Mouse (Mus musculus) thymus, postnatal 36 days (tissue): Measurements from ENCODE around the gene Dok1.

ENCODE experiments used
- DNase-seq, 2 experiments: peaks; one replicate each; pipeline ENCODE4 v3.0.0; 2022; ENCODE audit warnings: mixed read lengths in 2 of 2

The Dok1 gene

GRCm38 (mm10) chr6:83013444-83013843 lies 19.8 kb downstream of the Dok1 start:
- DNase-seq = no peak

GRCm38 (mm10) chr6:83011756-83012155 lies 21.5 kb downstream of the Dok1 start:
- no peak for DNase-seq

GRCm38 (mm10) chr6:83011255-83011654 lies 22.0 kb downstream of the Dok1 start:
- DNase-seq = no peak

- no peak for DNase-seq
Observed at GRCm38 (mm10) chr6:83010010-83010409, 23.3 kb downstream of the Dok1 start.

GRCm38 (mm10) chr6:83008659-83009058 lies 24.6 kb downstream of the Dok1 start:
- no peak for DNase-seq

GRCm38 (mm10) chr6:83006114-83006513 lies 27.2 kb downstream of the Dok1 start:
- no peak for DNase-seq

- no peak for DNase-seq
Observed at GRCm38 (mm10) chr6:83005444-83006011, 27.7 kb downstream of the Dok1 start.

- DNase-seq = no peak
Observed at GRCm38 (mm10) chr6:83004872-83005271, 28.4 kb downstream of the Dok1 start.

GRCm38 (mm10) chr6:83004309-83004708 lies 29.0 kb downstream of the Dok1 start:
- no peak for DNase-seq

- DNase-seq = no peak
Observed at GRCm38 (mm10) chr6:83003850-83004249, 29.4 kb downstream of the Dok1 start.

GRCm38 (mm10) chr6:83003082-83003481 lies 30.2 kb downstream of the Dok1 start:
- DNase-seq = no peak

- DNase-seq = no peak
Observed at GRCm38 (mm10) chr6:82999986-83000385, 33.3 kb downstream of the Dok1 start.

GRCm38 (mm10) chr6:82998326-82998725 lies 34.9 kb downstream of the Dok1 start:
- DNase-seq = no peak

GRCm38 (mm10) chr6:82997511-82998102 lies 35.7 kb downstream of the Dok1 start:
- no peak for DNase-seq

GRCm38 (mm10) chr6:82996740-82997315 lies 36.4 kb downstream of the Dok1 start:
- DNase-seq = peak; percentile 83

- DNase-seq = no peak
Observed at GRCm38 (mm10) chr6:82994372-82994771, 38.9 kb downstream of the Dok1 start.

- no peak for DNase-seq
Observed at GRCm38 (mm10) chr6:82993696-82994095, 39.6 kb downstream of the Dok1 start.

GRCm38 (mm10) chr6:82987411-82987971 lies 45.8 kb downstream of the Dok1 start:
- DNase-seq = no peak
